Mouse (Mus musculus): ENCODE results near the gene Tmem163.

Tmem163 gene

GRCm38 (mm10) chr1:127575692-127576091 is 103.7 kb downstream of the Tmem163 start:
- CTCF ChIA-PET = interaction anchor here (0.9 kb wide), 1 partner anchor 11 kb away, joined by 3 read pairs; no protein-coding TSS in a partner anchor

GRCm38 (mm10) chr1:127573186-127573585 is 106.2 kb downstream of the Tmem163 start:
- CTCF ChIA-PET = no interaction called here

- CTCF ChIA-PET = no interaction called here
Measured at GRCm38 (mm10) chr1:127568641-127569040, 110.7 kb downstream of the Tmem163 start.

- CTCF ChIA-PET = interaction anchor here (0.7 kb wide), 1 partner anchor 259 kb away, joined by 3 read pairs; no protein-coding TSS in a partner anchor
Measured at GRCm38 (mm10) chr1:127556486-127556845, 122.9 kb downstream of the Tmem163 start.

- CTCF ChIA-PET = no interaction called here
Measured at GRCm38 (mm10) chr1:127555822-127556485, 123.4 kb downstream of the Tmem163 start.

- CTCF ChIA-PET = no interaction called here
Measured at GRCm38 (mm10) chr1:127548078-127548477, 131.3 kb downstream of the Tmem163 start.

GRCm38 (mm10) chr1:127542756-127543155 is 136.6 kb downstream of the Tmem163 start:
- CTCF ChIA-PET = no interaction called here

GRCm38 (mm10) chr1:127541931-127542330 is 137.4 kb downstream of the Tmem163 start:
- CTCF ChIA-PET = no interaction called here

GRCm38 (mm10) chr1:127541522-127541921 is 137.8 kb downstream of the Tmem163 start:
- CTCF ChIA-PET = interaction anchor here (0.5 kb wide), 1 partner anchor 140 kb away, joined by 8 read pairs; no protein-coding TSS in a partner anchor

GRCm38 (mm10) chr1:127537204-127538038 is 141.9 kb downstream of the Tmem163 start:
- CTCF ChIA-PET = no interaction called here

GRCm38 (mm10) chr1:127536448-127536847 is 142.9 kb downstream of the Tmem163 start:
- CTCF ChIA-PET = interaction anchor here (0.6 kb wide), 1 partner anchor 19 kb away, joined by 3 read pairs; no protein-coding TSS in a partner anchor

- CTCF ChIA-PET = interaction anchor here (0.5 kb wide), 1 partner anchor 124 kb away, joined by 10 read pairs; no protein-coding TSS in a partner anchor
Measured at GRCm38 (mm10) chr1:127531723-127532122, 147.6 kb downstream of the Tmem163 start.

- CTCF ChIA-PET = interaction anchor here (0.5 kb wide), 1 partner anchor 125 kb away, joined by 10 read pairs; no protein-coding TSS in a partner anchor
Measured at GRCm38 (mm10) chr1:127530849-127531580, 148.3 kb downstream of the Tmem163 start.

GRCm38 (mm10) chr1:127523364-127523763 is 156.0 kb downstream of the Tmem163 start:
- CTCF ChIA-PET = interaction anchor here (0.5 to 1.1 kb wide), 2 partner anchors 56 to 74 kb away, joined by 3 read pairs; no protein-coding TSS in a partner anchor

- CTCF ChIA-PET = interaction anchor here (3.0 kb wide), 1 partner anchor 14 kb away, joined by 8 read pairs; no protein-coding TSS in a partner anchor
Measured at GRCm38 (mm10) chr1:127514888-127515287, 164.5 kb downstream of the Tmem163 start.

- CTCF ChIA-PET = interaction anchor here (0.6 to 3.0 kb wide), 5 partner anchors 10 to 165 kb away, joined by 3 to 16 read pairs (median 8); partner anchors contain the start of gene Tmem163
Measured at GRCm38 (mm10) chr1:127514479-127514878, 164.9 kb downstream of the Tmem163 start.

- CTCF ChIA-PET = interaction anchor here (0.6 to 3.0 kb wide), 6 partner anchors 12 to 166 kb away, joined by 3 to 16 read pairs (median 6); partner anchors contain the start of gene Tmem163
Measured at GRCm38 (mm10) chr1:127513664-127514063, 165.7 kb downstream of the Tmem163 start.

GRCm38 (mm10) chr1:127513140-127513539 is 166.2 kb downstream of the Tmem163 start:
- CTCF ChIA-PET = interaction anchor here (0.6 to 3.0 kb wide), 5 partner anchors 9 to 167 kb away, joined by 3 to 15 read pairs (median 4); partner anchors contain the start of gene Tmem163

GRCm38 (mm10) chr1:127512709-127513108 is 166.6 kb downstream of the Tmem163 start:
- CTCF ChIA-PET = interaction anchor here (0.6 to 3.0 kb wide), 6 partner anchors 10 to 226 kb away, joined by 3 to 15 read pairs (median 6); partner anchors contain the start of gene Tmem163

- CTCF ChIA-PET = no interaction called here
Measured at GRCm38 (mm10) chr1:127511362-127511761, 168.0 kb downstream of the Tmem163 start.

- CTCF ChIA-PET = no interaction called here
Measured at GRCm38 (mm10) chr1:127508921-127509320, 170.4 kb downstream of the Tmem163 start.

Data from spleen, embryonic (tissue).